Mouse (Mus musculus): ENCODE measurements around the gene Arhgef15.

Arhgef15 gene

GRCm38 (mm10) chr11:68897838-68898237 is 59.4 kb downstream of the Arhgef15 start:
- in situ Hi-C loops (cut with MboI; ENCODE audit: low sequenced_read_pairs), result no loop called here

DNA sequence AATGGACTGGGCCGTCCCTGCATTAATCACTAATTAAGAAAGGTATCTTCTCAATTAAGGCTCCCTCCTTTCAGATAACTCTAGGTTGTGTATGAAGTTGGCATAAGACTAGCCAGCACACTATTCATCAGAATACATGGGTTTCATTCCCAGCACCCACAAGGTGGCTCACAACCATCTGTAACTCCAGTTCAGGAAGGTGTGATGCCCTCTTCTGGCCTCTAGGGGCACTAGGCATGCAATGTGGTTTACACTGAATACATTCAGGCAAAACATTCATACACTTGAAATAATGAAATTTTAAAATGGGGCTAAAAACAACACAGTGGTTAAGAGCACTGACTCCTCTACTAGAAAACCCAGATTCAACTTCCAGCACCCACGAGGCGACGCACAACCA is 60.2 kb downstream of the Arhgef15 start:
- in situ Hi-C loops (cut with MboI; ENCODE audit: low sequenced_read_pairs), result no loop called here

DNA sequence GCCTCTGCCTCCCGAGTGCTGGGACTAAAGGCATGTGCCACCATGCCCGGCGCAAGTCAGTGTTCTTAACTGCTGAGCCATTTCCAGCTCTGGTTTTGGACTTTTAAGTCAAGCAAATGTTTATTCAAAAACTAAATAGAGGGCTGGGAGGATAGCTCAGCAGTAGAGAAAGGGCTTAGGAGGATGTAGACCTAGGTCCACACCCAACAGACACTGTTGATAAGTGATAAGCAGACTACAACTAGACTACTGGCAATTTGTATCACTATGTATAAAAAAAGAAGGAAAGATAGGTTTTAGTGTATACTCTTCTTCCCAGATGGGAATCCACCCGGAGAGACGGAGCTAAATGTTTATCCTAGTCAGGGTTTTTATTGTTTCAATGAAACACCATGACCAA is 61.0 kb downstream of the Arhgef15 start:
- in situ Hi-C loops (cut with MboI; ENCODE audit: low sequenced_read_pairs), result no loop called here

GRCm38 (mm10) chr11:68893911-68894464 is 63.3 kb downstream of the Arhgef15 start:
- in situ Hi-C loops (cut with MboI; ENCODE audit: low sequenced_read_pairs), result no loop called here

All from CH12F3 (cell line).